Mouse (Mus musculus) yolk sac, embryonic 10.5 days (tissue): ENCODE results near the gene Naaladl2.

Source experiments
- DNase-seq: peaks from one replicate; pipeline ENCODE4 v3.0.0-alpha.2; 2017; ENCODE audit warnings: low spot score

Gene Naaladl2

GRCm38 (mm10) chr3:24942170-24942569 is 201.9 kb downstream of the Naaladl2 start:
- DNase-seq = no peak

DNA sequence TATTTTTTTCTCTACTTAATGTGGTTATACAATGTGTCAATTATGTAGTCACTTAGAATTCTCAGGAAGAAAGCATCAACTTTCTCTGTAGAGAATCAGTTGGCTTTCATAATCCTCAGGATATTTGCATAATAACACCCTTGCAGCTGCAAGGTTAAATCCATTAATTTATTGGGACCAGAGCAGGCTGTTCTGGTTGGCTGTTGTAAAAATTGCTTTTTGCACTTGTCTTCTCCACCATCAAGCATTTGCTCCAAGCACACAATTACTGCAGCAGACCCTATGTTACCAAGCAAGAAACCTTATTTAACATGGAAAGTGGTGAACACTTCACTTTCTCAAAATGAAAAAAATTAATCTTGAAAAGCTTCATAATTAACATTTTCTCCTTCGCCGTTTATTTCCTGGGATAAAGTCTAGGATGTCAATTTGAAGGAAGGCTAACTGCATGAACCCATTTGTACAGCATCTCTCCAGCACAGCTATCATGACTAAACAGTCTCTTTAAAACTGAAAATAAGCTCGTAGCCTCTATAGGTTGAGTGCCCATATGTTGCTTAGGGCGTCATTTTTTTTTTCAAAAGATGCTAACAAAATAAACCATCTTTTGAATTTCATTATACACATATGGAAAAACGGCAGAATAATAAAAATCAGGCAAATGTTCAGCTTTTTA is 205.4 kb downstream of the Naaladl2 start:
- no peak for DNase-seq

DNA sequence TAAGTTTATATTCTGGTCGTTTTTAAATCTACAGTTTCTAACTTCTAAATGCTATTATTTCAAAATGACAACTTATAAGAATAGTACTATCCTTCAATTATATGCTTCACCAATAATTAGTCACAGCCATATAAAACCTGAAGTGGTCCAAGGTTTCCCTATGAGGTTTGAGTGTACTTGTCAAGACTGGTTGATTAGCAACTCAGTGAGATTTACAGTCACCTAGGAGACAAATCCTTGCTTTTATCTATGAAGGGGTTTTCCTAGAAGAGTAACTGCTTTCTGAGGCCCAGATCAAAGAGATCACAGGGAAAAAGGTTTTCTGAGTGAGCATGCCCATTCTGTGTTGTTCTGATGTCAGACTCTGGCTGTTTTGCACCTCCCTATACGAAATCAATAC is 222.2 kb downstream of the Naaladl2 start:
- no peak for DNase-seq

DNA sequence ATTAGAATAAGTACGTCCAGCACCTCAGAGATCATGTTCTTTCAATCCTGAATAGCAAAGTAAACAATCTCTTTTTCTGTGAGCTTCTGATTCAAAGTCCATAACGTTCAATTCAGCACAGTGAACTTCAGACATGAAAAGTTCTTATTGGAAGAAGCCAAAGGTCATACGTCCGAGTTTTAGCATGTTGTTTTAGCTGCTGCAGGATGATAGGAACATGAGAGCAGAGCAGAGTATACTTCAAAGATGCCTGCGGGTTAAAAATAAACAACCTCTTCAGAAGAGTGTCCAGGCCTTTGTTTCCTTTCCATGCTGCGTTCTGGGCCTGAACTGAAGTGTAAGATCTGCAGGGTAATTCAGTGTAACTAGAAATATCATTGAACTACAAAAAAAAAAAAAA is 222.7 kb downstream of the Naaladl2 start:
- no peak for DNase-seq

GRCm38 (mm10) chr3:24905425-24905960 is 238.6 kb downstream of the Naaladl2 start:
- DNase-seq = no peak

DNA sequence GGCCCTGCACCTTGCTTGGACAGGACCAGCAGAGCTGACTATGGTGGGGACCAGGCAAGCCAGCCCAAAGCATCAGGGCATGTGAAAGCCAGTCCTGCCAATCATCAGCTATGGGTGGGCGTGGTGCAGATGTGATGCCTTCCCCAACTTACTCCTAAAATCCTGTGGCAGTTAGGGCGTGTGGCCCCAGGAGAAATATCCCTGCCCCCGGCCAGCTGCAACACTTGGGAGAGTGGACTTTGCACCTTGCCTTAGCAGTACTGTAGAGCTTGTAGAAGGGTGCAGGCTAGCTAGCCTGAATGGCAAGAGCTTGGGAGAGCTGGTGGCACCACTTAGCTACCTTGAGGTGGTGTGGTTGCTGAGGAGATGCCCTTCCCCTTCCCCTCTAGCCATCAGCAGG is 255.3 kb downstream of the Naaladl2 start:
- no peak for DNase-seq

- no peak for DNase-seq
These were observed 271.8 kb downstream of the Naaladl2 start for GRCm38 (mm10) chr3:24872254-24872653.

GRCm38 (mm10) chr3:24852936-24853335 is 291.1 kb downstream of the Naaladl2 start:
- DNase-seq = no peak

DNA sequence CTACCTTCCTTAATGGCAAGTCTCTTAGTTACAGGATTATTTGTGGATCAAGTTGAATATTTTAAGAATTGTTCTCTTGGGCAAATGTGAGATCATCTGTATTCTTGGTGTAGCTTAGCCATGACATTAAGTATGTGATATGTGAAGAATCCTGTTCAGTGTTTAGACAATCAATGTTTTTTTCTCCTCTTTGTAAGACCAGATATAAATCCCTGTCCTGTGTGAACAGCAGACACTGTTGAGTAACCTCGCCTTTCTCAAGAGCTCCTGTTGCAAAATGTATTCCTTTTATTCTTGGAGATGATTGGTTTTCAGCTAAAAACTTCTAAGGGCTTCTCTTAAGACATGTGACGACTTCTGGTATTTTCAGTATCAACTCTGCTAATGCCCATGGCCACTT is 347.3 kb downstream of the Naaladl2 start:
- DNase-seq = no peak

GRCm38 (mm10) chr3:24787451-24788148 is 356.5 kb downstream of the Naaladl2 start:
- no peak for DNase-seq

DNA sequence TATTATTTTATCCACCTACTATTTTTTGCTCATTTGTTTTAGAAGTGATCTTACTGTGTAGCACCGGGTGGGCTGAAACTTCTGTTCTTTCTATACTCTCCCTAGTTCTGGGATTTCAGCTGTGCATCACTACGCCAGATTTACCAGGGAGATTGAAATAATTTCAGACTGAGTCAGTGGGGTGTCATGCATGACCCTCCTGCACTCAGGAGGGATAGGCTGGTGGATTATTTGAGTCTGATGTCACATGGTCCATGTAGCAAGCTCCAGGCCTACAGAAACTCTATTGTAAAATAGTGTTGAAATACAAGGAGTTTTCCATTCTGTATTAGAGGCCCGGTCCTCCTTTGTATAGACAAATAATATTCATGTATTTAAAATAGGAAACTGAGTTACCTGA is 360.0 kb downstream of the Naaladl2 start:
- DNase-seq = no peak

- no peak for DNase-seq
These were observed 360.6 kb downstream of the Naaladl2 start for GRCm38 (mm10) chr3:24783462-24783829.

DNA sequence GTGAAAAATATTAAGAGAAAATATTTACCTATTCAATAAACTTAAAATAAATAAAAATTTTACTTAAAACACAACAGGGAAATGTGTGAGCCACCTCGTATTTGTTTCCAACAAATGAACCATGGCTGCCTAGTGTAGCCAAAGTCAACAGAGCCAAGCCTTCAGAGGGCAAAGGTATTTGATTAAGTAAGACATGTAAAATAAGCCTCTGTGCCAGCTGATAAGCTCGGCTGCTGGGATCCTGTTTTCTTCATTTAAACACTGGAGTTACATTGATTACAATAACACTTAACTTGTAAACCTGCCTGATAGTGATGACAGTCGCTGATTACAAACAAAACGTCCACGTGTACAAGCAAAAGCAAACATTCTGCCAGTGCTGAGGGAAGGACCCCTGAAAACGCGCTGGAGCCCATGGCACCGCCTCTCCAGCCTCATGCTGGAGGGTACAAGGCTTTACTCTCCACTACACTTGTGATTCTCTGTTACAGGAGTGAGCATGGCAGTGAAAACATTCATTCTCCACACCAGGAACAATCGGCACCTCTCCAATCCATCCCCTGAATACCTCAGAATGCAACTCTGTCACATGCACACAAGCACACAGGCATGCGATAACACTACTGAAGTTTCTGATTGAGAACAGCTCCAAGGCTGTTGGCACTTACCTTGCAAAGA is 361.1 kb downstream of the Naaladl2 start:
- DNase-seq = peak; percentile 2

GRCm38 (mm10) chr3:24781687-24782086 is 362.4 kb downstream of the Naaladl2 start:
- no peak for DNase-seq

DNA sequence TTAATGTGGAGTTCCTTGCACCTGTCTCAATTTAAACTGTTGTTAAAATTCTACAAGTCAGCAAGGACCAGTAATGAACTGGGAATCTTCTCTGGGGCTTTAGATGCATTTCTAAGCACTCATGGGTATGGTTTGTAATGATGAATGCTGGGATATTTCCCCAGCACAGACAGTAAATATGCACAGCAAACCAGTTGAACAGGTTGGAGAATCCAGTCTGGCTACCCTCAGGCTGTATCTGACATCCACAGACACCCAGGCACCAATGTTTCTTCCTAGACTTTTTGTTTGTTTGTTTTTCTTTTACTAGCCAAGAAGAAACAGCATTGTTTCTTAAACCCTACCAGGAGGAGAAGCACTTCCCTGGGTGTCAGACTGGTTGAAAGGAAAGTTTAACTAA is 365.6 kb downstream of the Naaladl2 start:
- DNase-seq = no peak

DNA sequence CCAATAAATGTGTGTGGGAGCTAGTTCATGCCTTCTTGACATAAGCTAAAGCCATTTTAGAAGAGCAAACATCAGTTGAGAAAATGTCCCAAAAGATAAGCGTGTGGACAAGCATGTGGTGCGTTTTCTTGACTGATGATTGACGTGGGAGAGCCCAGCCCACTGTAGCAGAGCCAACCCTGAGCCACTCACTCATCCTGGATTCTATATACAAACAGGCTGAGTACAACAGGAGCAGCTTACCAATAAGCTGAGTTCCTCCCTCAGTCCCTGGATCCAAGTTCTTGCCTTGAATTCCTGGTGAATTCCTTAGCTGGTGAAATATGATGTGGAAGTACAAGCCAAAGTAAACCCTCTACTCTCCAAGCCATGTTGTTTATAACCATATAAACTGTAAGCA is 395.0 kb downstream of the Naaladl2 start:
- no peak for DNase-seq

DNA sequence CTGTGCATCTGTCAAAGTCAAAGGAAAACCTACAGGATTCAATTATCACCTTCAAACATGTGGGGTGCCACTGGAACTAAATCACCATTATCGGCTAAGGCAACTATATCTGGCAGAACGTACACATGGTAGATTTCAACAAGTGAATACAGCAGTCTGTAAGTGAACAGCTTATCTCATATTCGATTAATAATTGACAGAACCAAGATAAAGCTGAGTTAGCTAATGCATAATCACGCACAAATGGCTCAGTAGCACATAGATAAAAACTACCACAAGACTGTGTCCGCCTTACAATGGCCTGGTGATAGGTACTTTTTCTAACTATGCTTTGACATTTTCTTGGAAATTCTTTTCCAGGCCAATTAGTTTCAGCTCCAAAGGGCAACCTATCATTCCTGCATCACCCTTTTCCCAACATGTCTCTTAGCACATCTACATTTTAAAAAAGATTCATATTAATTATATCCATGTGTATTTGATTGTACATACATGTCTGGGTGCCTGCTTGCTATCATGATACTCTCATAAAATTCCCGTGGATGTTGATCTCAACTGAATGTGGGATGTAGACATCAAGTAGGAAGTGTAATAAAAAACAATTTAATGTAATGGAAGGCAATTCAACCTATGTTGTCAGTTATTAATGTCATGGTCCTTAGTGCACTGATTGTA is 396.7 kb downstream of the Naaladl2 start:
- no peak for DNase-seq

DNA sequence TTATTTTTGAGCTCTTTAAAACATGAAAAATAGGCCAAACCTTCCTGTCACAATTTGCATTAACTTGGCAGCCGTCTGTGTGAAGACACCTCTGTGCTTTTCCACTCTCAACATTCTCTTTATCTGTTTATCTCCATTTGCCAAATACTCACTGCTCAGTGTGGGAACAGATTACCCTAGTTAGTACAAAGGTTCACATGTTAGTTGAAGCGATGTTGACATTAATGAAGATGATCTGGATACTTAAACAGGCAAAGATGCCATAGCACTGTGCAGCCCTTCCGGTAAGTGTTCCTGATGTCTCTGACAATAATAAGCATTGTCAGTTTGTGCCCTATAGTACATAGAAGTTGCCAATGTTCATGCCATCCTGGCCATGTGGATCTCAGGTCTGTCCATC is 400.1 kb downstream of the Naaladl2 start:
- DNase-seq = no peak

DNA sequence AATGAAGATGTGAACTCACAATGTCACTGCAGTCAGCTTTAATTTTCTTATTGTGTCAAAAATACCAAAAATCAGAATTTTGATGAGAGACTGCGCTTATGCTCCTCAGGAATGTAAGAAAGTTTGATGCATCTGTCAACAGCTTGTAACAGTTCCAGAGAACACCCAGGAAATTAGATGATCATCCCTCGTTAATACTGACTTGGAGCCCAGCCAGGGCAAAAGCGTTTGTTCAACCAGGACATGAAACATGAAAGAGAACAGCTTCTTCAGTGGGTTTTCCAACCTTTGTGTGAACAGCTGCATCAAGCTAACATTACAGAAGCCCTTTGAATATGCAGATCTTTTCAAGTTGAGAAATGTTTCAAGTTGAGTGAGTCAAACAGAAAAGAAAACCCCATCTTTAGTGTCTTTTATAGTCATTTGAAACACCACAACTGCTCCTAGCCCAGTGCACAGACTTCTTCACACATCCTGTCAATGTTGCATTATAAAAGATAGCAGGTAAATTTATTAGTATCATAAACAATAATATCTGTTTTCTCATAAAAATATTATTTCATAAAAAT is 424.8 kb downstream of the Naaladl2 start:
- DNase-seq = no peak

- no peak for DNase-seq
These were observed 429.3 kb downstream of the Naaladl2 start for GRCm38 (mm10) chr3:24714770-24715169.

DNA sequence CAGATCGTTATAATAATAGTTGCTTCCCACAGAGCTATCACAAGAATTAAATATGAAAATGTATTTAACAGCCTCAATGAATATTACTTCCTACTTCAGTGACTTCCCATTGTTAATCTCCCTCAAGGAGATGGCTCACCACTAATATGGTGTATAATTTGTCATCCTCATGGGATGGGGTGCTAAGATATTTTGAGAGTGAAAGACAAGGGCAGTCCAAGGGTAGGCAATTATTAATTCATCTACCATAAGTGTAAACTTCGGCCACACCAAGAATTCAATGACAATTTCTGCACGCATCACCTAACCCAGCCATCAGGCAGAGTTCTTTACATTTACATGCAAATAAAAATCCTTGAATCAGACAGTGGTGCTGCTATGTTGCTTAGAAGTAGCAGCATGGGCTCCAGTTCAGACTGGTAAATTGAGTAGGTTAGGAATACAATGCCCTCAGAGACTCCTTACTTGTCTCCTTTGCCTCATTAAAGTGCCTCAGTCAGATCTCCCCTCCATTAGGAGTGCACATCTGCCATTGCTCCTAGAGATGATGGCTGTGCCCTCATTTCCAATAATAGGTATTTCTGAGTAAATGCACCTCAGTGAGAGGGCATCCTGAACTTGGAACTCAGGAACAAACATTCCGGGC is 438.2 kb downstream of the Naaladl2 start:
- DNase-seq = no peak
